Mouse (Mus musculus): ENCODE measurements around the gene Elob.

Gene Elob

GRCm38 (mm10) chr17:23777141-23777540, 51.8 kb downstream of the Elob start:
- no peak for DNase-seq

GRCm38 (mm10) chr17:23776216-23776615, 52.7 kb downstream of the Elob start:
- no peak for DNase-seq

Measured in cerebellum, postnatal 36 days (tissue).